Mouse (Mus musculus) ES-E14 (cell line): ENCODE measurements around the gene Morn1.

Experiments used
- ZC3H11A ChIP-seq: IDR thresholded peaks from 2 replicates; pipeline ENCODE4 v1.6.1; 2012; ENCODE audit warnings: low read depth, mild to moderate bottlenecking, inconsistent platforms, low read length, borderline replicate concordance
- ZNF384 ChIP-seq: IDR thresholded peaks from 2 replicates; pipeline ENCODE4 v1.6.1; 2012; ENCODE audit warnings: low read depth, low read length, inconsistent platforms

DNA sequence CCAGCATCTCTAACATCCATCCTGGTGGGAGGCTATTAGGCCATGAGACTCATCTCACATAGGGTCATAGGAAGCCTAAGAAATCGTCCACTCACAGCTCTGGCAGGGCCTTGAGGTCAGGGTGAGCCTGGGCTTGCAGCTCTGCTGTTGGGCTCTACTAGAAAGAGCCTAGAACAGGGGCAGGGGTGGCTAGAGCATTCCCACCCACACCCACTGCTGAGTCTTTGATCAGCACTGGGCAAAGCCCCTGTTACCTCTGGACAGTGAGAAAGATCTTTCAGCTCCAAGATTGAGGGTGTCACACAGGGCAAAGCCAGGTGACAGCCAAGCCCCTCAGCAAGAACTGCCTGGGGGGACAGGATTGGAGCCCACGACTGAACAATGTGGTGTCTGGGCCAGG, 57.0 kb downstream of the Morn1 start:
- TF ChIP-seq ZC3H11A: no peak
- TF ChIP-seq ZNF384: no peak
